Mouse (Mus musculus) left cerebral cortex, postnatal 14 days (tissue): ENCODE data around the gene Rps12-ps3. TPM values are rescaled to one million over a fixed set of nuclear protein-coding genes. Genes with fewer than 3 reads are reported as not detected.
A peak's percentile ranks its signal among the peaks of the same experiment; 100 is the strongest.

ENCODE experiments used
- DNase-seq, 2 experiments: peaks; one replicate each; pipeline ENCODE4 v3.0.0; 2021 to 2022; ENCODE audit warnings: low spot score in 2 of 2, mixed read lengths in 1 of 2
- intact Hi-C: fragments of 180-260 bp; cut with DNase I; formaldehyde crosslinking; loops from one replicate; pipeline ENCODE4 v1.15.1; 2025
- long read RNA-seq, 2 experiments: library from polyadenylated mRNA; stranded (forward); transcript quantifications; one replicate each; pipeline ENCODE4 v2.0.0; 2021
- total RNA-seq, 2 experiments: library from RNA; stranded (reverse); gene quantifications; 2 replicates each; pipeline ENCODE4 v1.2.3; 2021

The Rps12-ps3 gene
- 100 to 1,000 TPM; 204 to 211 TPM for total RNA-seq
- long read RNA-seq, experiment 1, transcript Rps12-ps3-201 (1 exons, 494 nt), result major isoform, 5 of 5 reads
- long read RNA-seq, experiment 1, partial matches to known transcripts, result 0 of 5 reads
- long read RNA-seq, experiment 1, other reads (novel, unspliced or antisense), result 0 of 5 reads
- long read RNA-seq, experiment 2, partial matches to known transcripts, result 0 of 4 reads
- long read RNA-seq, experiment 2, other reads (novel, unspliced or antisense), result 0 of 4 reads

DNA sequence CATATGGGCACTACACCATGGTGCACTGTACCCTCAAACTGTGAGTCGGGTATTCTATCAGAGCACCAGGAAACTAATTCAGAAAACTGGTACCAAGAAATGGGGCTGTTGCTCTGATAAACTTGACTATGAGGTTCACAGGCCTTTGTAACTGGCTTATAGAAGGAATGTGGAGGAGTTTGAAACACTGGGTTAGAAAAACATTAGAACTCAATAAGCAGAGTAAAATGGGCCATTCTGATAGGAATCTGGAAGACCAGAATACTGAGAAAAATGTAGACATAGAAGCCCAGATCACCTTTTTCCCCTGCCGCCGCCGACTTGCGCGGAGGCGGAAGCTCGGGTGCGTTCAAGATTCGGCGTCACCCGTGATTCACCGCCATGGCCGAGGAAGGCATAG is at the start of gene Rps12-ps3:
TSS of gene Rps12-ps3 (plus strand) at position 301 of the 400 bp plus-strand sequence.
- intact Hi-C loops, result no loop called here
- DNase-seq, result no peak

DNA sequence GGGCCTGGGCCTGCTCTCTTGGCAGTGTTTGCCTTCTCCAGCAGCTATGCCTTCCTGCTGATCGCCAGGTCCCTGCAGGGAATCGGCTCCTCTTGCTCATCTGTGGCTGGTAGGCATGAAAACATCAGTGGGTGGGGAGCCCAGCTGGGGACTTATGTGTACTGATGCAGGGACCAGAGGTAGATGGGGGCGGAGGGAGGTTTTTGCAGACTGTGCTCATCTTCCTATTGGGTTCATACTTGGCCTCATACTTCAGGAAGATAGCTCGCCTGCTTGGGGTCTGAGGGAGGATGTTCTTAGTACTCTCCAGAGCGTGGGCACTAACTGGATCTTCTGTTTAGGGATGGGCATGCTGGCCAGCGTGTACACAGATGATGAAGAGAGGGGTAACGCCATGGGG is 48.9 kb upstream of the Rps12-ps3 start:
- intact Hi-C loops, result no loop called here
- no peak for DNase-seq

DNA sequence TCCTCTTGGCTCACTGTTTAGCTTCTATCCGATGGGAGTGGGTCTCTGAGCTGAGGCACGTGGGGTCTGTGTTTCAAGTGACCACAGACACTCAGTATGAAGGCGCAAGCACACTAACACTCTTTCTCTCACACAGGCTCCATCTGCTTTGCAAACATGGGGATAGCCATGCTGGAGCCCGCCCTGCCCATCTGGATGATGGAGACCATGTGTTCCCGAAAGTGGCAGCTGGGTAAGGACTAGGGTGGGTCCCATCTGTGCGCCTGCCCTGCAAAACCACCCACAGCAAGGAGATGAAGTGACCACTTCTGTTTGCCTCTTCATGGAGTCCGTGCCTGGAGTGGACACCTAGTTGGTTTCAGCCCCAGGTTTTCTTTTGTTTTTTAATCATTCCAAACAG is 45.7 kb upstream of the Rps12-ps3 start:
- no peak for DNase-seq
- intact Hi-C loops, result no loop called here

DNA sequence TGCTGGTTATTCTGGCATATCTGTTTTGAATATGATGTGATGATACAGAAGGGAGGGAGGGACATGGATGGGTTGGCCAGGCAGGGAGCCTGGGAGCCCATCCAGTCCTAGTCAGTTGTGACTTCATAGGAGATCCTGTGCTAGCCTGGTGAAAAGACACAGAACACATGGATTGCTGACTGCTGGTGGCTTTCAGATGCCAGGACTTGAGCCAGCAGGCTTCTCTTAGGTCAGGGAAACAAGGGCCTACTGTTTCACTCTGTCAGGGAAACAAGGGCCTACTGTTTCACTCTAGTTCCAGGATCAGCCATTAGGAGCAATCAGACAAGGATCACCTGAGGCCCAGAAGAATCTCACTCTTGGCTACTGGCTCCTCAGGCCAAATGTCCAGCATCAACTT is 41.2 kb upstream of the Rps12-ps3 start:
- DNase-seq, result peak in 1 of 2 experiments; percentile 13
- intact Hi-C loops, result no loop called here

DNA sequence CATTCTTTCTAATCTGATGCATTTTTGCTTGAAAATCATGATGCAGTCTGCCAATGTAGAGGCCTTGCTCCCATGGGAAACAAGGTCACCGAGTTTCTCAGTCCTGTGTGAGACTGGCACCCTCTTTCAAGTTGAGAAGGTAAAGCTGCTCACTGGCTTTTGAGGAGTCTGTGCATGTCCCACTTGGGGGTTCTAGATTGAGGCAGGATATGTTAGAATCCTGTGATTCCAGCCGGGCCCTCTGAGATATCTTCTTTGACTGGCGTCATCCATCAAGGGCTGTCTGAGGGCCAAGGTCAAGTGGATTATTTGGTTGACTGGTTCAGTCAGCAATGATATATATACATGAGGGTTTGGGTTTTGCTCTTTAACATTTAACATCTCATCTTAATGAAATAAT is 40.1 kb upstream of the Rps12-ps3 start:
- DNase-seq, result no peak
- intact Hi-C loops, result no loop called here

DNA sequence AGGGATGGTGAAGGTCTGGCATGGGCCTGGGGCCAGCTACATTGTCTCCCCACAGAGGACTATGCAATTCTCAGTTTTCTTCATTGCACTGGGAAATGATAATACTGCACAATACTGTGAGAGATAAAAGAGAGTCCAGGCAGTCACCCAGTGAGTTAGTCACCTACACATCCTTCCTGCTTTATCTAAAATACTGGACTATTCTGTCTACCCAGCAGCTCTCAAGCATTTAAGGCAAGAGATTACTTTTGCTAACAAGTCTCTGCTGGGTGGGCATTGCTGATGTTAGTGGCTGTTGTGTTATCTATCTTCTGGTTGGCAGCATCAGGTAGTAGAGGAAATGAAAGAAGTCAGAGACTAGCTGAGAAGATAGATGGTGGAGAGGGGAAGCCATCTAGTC is 33.0 kb upstream of the Rps12-ps3 start:
- intact Hi-C loops, result no loop called here

DNA sequence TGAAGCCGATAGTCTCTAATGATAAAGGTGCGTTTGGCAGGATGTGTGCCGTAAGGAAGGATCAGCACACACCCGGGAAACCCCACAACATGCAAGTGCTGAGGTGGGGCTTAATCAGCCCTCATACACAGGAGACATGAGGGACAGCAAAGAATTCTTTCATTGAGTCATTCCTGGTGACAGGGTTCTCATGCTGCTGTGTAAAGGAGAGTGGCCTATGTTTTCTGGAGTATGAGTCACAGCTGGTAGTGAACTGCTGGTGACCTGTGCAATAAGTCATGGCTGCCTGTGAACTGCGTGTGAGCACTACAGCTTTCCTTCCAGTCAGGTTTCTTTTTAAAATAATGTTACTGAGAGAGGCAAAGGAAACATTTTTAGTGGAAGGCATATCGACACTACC is 32.3 kb upstream of the Rps12-ps3 start:
- no peak for DNase-seq
- intact Hi-C loops, result no loop called here

More for the DNA sequence above, 33.0 kb upstream of the Rps12-ps3 start:
- DNase-seq, result no peak

DNA sequence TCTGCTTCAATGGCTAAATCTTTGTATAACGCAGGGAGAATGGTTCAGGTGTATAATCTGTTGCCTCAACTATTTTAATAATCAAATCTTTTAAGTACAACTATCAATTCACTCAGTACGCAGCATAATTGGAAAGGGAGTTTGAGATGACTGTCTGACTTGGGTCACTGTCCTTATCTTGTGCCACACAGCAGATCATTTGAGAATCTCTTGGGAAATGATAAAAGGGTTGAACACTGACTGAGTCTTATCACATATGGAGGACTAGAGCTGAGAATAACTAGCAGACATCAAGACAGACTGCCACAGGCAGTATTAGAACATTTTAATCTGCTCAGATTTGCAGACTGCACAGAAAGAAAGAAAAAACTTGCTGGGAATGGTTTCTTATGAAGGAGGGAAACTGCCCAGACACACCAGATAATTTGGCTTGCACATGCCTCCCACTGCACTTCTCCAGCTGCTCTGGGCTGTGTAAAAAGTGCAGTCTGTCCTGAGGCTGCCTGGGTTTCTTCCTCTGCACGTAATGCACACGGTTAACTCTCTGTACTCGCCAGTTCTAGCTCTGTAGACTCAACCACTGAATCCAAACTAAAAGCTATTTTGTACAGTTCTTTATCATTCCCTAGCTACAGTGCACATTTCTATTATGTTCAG is 29.8 kb upstream of the Rps12-ps3 start:
- DNase-seq, result peak; percentile 23 to 30

DNA sequence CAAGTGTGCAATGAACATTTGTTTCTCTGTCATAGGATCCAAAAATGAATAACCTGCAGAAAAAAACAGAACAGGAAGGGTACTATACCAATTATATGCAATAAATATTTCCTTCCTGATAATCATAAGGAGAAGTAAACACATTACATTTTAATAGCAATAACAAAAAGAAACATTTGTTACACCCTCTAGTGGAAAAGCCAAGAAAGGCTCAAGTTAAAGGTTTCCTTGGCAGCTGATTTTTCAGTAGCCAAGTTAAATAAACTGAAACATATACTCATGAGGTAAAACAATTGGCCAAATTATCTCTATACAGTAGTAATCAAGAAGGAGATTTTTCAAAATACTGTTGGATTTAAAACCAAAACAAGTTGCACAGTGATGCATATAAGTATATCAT is 6.8 kb upstream of the Rps12-ps3 start:
- DNase-seq, result no peak
- intact Hi-C loops, result no loop called here

More for the DNA sequence above, 29.8 kb upstream of the Rps12-ps3 start:
- intact Hi-C loops, result no loop called here

DNA sequence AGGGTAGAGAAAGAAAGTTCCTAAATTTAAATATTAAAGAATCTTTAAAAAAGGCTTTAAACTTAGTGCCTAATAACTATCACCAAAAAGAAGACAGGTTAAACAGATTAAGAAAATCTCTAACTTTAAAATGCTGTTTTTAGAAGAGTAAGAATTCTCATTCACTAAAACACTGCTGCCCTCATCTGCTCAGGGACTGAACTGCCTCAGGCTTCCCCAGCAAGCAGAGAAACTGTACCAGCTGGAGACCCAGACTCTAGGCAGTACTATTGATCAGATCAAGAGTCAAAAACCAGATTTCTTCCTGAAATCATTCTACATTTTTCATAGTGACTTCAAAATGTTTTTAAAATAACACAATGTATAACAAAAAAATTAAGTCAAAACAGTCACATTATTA is 5.5 kb upstream of the Rps12-ps3 start:
- intact Hi-C loops, result loop anchor here (2.0 kb wide), 1 partner anchor 78 kb away; no protein-coding TSS in a partner anchor
- peak; percentile 32 to 56 for DNase-seq

DNA sequence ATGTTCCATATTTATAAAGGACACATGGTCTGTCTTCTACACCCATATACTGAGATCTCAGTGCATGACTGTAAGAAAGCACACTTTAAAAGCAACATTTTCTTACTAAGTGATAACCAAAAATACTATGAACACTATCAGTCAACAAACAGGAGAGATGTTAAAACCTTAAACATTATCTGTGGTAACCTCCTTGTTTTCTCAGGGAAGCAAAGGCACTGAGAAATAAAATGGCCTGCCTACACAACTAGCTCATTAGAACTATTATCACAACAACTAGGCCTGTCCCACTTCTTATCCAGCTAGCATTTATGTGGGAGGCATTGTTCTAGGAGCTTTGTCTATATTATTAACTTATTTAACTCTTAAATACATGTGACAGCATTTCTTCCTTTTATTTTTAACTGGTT is 8.7 kb downstream of the Rps12-ps3 start:
- intact Hi-C loops, result no loop called here
- DNase-seq, result no peak

DNA sequence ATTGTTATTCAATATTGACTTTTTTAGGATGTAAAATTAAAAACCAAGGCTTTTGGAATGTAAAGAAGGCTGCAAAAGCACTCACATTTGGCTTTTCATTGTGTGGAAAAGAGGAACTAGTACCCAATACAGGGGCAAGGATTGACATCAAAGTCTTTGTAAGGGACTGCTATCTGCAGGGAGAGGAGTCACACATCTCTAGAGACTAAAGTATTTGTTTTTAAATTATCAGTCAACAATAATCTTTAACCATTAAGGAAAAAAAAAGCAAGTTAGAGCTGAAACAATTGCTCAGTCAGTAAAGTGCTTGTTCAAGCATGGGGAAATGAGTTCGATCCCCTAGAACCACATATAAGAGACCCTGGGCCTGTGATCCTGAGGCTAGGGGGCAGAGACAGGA is 14.6 kb downstream of the Rps12-ps3 start:
- no peak for DNase-seq
- intact Hi-C loops, result no loop called here

DNA sequence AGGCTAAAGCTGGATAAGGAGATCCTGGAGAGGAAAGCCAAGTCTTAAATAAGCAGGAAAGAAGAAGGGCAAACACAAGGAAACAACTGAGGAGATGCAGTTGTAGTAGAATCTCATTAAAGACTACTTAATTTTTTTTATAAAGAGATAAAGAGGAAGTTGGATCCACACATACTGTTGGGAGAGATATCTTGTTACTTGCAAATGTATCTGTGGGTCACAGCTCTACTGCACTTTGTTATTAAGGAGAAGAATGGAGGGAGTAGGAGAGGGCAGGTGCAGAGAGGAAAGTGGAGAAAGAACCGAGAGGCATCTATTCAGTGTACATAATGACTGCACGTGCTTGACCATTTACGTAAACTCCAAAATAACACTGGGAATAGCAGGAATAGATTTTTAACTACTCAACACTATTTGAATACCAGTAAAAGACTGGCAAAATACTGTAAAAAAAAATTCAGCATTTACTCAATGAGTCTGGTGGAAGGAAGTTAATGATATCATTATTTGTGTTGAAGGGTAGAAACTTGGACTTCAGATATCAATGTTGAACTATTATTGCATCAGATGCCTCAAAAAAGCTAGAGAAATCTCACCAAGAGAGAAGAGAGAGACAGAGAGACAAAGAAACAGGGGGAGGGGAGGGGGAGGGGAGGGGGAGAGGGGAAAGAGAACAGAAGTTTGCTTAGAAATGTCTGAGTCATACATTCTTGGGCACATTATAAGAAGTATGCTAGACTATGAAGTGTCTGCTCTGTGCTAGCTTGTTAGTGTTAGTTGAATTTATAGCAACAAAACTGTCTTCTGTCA is 16.0 kb downstream of the Rps12-ps3 start:
- intact Hi-C loops, result no loop called here

DNA sequence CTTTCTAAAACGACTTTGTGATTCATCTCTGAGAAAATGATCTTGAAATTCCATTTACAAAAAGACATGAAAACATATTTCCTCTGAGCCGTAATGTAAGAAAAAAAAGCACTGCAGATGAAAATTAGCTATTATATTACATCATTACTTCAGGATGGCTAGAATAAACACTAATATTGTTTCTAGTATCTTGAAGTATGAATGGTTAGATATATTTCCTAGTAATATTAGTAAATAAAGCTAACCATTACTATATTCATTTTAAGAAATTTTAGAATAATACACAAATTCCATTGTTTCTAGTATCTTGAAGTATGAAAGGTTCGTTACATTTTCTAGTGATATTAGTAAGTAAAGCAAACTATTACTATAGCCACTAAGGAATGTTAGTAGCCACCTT is 17.8 kb downstream of the Rps12-ps3 start:
- intact Hi-C loops, result no loop called here
- no peak for DNase-seq

More for the DNA sequence above, 16.0 kb downstream of the Rps12-ps3 start:
- no peak for DNase-seq

DNA sequence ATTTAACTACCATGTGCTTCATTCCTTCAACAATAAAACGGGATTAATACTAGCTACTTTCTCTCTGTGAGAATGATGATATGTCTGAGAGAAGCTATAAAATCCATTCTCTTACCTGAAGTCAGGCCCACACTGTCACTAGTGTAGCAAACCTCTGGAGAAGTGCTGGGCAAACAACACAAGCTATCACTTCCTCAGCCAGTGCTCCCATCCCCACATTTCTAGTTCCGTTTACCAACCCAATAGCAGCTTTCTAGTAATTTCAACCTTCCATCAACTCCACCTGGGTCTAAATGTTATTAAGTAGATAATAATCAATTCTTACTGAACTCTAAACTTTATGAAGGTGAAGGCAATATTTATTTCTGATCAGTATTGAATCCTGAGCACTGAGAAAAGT is 20.9 kb downstream of the Rps12-ps3 start:
- intact Hi-C loops, result no loop called here
- no peak for DNase-seq

DNA sequence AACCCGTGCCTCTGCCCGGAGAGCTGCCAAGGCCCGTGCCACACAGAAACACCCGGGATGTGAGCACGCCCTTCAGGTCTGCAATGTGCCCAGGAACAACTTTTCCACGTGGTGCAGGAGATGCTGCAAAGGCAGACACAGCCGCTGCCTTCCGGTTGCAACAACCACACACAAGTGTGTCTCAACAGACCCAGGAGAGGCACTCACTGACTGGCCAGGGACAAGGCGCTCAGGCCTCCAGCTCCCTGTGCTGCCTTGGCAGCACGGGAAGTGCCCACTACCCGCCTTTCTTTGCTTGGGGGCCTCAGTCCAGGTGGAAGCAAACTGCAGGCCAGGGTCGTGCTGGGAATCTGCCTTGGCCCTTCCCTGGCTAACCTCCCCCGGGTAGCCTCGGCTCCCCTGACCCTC is 22.2 kb downstream of the Rps12-ps3 start:
- DNase-seq, result peak; percentile 21 to 38
- intact Hi-C loops, result no loop called here

DNA sequence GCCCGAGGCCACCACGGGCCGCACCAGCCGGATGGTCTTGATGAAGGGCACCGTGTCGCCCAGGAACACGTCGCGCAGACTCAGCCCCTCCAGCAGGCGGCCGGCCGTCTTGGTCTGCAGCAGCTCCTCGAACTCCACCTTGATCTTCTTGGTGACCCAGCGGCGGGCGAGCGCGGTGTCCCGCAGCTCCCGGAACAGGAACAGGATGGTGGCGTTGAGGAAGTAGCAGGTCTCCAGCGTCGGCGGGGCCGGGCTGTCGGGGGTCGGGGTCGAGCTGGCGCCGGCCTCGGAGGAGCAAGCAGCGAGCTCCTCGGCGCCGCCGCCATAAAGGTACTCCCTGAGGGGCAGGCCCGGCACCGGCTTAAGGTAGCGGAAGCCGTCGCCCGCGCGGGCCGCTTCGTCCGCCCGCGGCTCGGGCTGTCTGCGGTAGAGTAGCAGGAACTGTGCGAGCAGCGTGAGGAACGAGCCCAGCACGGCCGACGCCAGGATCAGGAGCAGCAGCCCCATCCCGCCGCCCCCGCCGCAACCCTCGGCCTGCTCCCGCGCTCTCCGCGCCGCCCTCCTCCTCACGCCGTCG is 23.1 kb downstream of the Rps12-ps3 start:
- intact Hi-C loops, result no loop called here
- peak in 1 of 2 experiments; percentile 52 for DNase-seq

DNA sequence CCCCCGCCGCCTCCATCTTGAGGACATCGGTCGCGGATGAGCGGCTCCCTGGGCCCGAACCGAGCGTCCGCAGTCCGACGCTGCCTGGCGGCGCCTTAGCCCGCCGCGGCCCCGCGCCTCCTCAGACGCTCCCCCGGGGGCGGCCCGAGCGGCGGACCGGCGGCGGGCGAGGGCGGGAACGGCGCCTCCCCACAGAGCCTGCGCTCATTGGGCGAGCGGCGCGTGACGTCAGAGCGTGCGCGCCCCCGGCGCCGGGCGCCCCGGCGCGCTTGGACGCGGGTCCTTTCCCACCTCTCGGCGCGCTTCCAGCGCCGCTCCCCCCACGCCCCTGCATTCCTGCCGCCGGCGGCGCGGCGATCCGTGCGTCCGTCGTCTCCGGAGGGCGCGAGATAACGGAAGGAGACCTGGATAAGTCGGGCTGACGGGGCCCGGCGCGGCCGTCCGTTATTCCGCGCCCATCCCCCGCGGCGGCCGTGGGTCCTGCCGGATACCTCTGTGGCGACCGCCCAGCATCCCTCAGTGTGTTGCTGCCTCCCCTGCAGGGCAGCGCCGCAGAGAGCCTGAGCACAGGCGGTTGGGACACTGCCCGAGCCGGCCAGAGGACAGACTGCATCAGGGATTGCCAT is 23.7 kb downstream of the Rps12-ps3 start, which contains the start of gene Pdzd8:
TSS of gene Pdzd8 (minus strand) at position 123 of the 626 bp plus-strand sequence.
- intact Hi-C loops, result no loop called here
- peak; percentile 87 to 93 for DNase-seq

DNA sequence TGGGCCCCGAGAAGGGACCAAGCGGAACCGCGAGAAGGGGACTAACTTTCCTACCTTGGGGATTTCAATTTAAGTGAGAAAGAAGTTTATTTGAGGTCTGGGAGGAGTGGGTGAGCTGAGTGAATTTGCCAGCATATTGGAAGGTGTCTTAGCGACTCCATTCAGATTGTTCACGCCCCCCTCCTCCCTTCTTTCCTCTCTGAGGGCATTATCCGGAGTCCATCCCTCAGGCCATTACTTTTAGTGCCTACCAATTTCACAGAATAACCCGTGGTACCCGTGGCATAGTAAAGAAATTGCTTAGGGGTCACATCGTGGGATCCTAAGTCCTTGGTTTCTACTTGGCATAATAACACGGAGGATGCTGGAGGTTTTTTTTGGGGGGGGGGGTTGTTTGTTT is 24.2 kb downstream of the Rps12-ps3 start:
- DNase-seq, result no peak
- intact Hi-C loops, result no loop called here
